Mouse (Mus musculus) left cerebral cortex, postnatal 14 days (tissue): ENCODE measurements around the gene Brox. TPM values are rescaled to one million over a fixed set of nuclear protein-coding genes. Genes with fewer than 3 reads are reported as not detected.

Experiments
- DNase-seq, 2 experiments: peaks; one replicate each; pipeline ENCODE4 v3.0.0; 2021 to 2022; ENCODE audit warnings: low spot score in 2 of 2, mixed read lengths in 1 of 2
- intact Hi-C: fragments of 180-260 bp; cut with DNase I; formaldehyde crosslinking; loops from one replicate; pipeline ENCODE4 v1.15.1; 2025
- total RNA-seq, 2 experiments: library from RNA; stranded (reverse); gene quantifications; 2 replicates each; pipeline ENCODE4 v1.2.3; 2021

The Brox gene
- total RNA-seq, 2 experiments from 2014 or later, result 56.3 to 58.6 TPM

DNA sequence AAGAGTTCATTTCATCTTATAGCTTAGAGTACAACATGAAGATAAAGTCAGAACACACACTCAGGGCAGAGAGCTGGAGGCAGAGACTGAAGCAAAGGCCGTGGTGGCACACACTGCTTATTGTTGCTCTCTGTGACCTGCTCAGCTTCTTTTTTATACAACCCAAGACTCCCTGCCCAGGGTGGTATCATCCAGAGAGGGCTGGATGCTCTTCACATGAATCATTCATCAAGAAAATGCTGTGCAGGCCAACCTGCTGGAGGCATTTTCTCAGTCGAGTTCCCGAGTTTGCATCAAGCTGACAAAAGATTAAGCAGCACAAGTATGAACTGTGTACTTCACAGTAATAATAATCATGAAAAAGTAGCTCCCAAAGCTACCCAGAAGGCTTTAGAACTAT, 8.7 kb downstream of the Brox start:
- intact Hi-C loops, result loop anchor here (5.0 kb wide), 1 partner anchor 44 kb away; no protein-coding TSS in a partner anchor
- DNase-seq, result no peak

GRCm38 (mm10) chr1:183275763-183276162, 21.3 kb downstream of the Brox start:
- intact Hi-C loops, result no loop called here
- no peak for DNase-seq

- no peak for DNase-seq
- intact Hi-C loops, result no loop called here
Measured at GRCm38 (mm10) chr1:183274385-183274784, 22.7 kb downstream of the Brox start.

DNA sequence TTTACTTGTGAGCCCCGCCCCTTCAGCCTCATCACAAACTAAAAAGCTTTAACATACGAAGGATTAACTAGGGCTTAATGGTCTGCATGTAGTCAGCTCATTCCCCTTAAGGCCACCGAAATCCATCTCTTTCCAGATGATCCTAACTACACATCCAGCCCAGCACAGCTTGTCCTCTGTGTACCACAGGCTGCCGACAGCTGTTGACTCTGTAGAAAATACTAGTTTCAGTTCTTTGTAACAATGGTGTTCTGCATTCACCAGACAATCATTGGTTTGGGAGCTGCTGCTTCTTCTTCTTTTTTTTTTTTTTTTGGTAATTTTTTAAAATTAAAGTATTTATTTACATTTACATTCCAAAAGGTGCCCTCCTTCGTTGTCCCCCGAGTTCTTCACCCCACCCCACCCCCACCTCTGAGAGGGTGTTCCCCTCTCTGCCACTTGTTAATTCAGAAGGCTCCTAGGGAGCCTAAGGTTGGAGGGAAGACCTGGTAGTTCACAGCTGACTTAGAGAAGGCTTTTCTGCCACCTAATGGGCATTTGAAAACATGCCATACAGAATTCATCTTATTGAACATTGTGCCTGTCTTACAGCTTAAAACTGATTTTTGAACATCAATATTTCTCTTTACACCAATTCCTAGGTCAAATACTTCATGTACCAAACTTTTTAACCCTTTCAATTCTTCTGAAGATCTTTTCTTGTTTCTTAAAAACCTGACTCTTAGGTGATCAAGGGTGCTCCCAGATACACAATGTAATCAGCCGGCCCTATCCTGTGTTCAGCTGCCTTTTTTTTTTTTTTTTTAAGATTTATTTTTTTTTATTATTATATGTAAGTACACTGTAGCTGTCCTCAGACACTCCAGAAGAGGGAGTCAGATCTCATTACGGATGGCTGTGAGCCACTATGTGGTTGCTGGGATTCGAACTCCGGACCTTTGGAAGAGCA, 23.9 kb downstream of the Brox start:
- peak in 1 of 2 experiments; percentile 22 for DNase-seq
- intact Hi-C loops, result no loop called here

DNA sequence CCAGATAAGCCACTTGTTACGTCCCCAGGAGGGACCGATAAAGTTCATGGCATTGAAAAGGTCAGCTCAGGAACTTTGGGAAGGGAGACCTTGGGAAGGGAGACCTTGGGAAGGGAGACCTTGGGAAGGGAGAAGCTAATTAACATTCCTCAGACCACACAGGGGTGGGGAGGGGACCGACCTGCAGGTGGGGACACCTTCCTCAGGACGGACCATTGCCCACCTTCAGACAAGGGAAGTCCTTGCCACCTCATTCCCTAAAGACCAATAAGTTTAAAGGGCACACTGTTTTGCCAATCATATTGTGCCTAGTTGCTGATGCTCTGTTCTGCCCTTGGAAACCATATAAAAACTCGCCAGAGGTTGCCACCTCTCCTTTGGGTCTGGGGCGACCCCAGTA, 29.4 kb downstream of the Brox start:
- DNase-seq, result no peak
- intact Hi-C loops, result no loop called here

GRCm38 (mm10) chr1:183265921-183266467, 31.1 kb downstream of the Brox start:
- intact Hi-C loops, result no loop called here
- no peak for DNase-seq

- DNase-seq, result no peak
- intact Hi-C loops, result no loop called here
Measured at GRCm38 (mm10) chr1:183264145-183265008, 32.7 kb downstream of the Brox start.

- intact Hi-C loops, result no loop called here
- no peak for DNase-seq
Measured at GRCm38 (mm10) chr1:183252574-183252973, 44.5 kb downstream of the Brox start.

GRCm38 (mm10) chr1:183251818-183252217, 45.3 kb downstream of the Brox start:
- DNase-seq, result no peak

GRCm38 (mm10) chr1:183250612-183251011, 46.5 kb downstream of the Brox start:
- DNase-seq, result no peak
- intact Hi-C loops, result no loop called here

More at GRCm38 (mm10) chr1:183251818-183252217, 45.3 kb downstream of the Brox start:
- intact Hi-C loops, result no loop called here

DNA sequence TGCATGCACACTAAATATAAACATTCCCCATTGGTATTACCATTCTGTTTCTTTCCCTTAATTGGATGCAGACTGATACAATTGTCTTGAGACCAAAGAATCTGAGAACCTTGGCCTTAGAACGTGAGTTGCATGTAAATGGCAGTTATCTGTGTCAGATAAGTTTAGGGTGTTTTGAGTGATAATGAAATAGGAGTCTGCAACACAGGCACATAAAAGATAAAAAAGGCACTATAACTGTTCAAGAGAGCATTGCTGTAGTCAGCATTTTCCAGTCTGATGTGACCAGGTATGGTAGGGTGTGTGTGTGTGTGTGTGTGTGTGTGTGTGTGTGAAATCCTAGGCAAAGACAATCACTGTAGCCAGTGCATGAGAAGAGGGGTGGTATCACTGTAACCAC, 48.9 kb downstream of the Brox start:
- intact Hi-C loops, result no loop called here
- DNase-seq, result no peak

DNA sequence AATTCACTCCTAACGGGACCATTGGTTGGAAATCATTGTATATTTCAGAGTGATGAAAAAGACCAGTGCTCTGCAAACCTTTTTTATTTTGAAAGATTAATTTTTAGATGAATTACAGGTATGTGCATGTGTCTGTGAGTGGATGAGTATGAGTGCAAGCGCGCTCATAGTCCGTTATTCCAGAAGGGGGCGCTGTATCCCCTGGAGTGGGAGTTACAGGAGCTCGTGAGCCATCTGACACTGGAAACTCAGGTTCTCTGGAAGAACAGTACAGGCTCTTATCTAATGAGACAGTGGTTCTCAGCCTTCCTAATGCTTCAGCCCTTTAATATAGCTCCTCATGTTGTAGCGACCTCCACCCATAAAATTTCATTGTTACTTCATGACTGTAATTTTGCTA, 53.8 kb downstream of the Brox start:
- intact Hi-C loops, result no loop called here
- no peak for DNase-seq

- intact Hi-C loops, result loop anchor here (5.0 kb wide), 1 partner anchor 681 kb away; no protein-coding TSS in a partner anchor
Measured at GRCm38 (mm10) chr1:183237901-183238300, 59.2 kb downstream of the Brox start.

DNA sequence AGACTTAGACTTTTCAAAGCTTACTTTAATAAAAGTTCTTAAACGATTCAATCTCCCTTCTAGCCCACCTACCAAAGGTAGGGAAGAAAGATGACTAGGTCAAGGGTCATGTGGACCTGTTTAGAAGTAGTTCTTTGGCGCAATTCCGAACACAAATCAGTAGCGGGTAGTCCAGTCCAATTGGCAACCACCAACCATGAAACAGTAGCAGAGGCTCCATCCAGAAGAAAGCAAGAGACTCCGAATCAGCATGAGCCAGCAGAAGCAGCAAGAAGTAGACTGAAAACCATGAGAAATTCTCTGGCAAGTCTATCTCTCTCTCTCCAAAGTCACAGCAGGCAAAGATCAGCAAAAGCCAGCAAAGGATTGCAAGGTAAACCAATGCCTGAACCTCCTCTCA, 60.6 kb downstream of the Brox start:
- intact Hi-C loops, result loop anchor here (5.0 kb wide), 1 partner anchor 679 kb away; no protein-coding TSS in a partner anchor
- no peak for DNase-seq

More at GRCm38 (mm10) chr1:183237901-183238300, 59.2 kb downstream of the Brox start:
- peak; percentile 47 to 60 for DNase-seq

- intact Hi-C loops, result no loop called here
Measured at GRCm38 (mm10) chr1:183233679-183234174, 63.3 kb downstream of the Brox start.

DNA sequence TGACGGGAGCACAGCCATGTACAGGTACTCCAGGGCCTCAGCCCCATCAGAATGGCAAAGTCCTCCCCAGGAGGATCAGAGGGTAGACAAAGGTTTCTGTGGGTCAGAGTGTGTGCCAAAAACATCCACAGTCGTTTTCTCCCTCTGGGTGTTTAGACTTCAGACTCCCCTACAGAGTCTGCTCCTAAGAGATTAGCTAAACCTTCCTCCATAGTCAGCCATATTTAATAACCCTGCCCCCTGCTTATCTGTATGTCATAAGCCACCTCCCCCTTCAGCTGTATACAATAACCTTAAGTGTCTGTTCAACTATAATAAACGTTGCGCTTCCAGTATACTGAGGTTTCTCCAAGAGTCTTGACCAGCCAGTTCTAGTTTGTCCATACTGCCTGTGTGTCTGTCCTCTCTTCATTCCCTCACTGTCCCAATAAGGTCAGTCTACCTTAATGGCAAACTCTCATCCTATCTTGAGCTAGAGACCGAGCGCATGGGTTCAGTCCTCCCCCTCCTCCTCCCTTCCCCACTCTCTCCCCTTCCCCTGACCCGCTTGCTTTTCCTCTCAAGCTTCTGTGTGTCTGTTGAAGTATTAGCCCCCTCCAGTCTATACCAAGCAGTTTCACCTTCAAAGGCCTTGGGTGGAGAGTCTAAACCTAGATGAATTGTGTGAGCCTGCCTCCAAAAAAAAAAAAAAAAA, 63.9 kb downstream of the Brox start:
- DNase-seq, result no peak
- intact Hi-C loops, result no loop called here

More at GRCm38 (mm10) chr1:183233679-183234174, 63.3 kb downstream of the Brox start:
- no peak for DNase-seq

DNA sequence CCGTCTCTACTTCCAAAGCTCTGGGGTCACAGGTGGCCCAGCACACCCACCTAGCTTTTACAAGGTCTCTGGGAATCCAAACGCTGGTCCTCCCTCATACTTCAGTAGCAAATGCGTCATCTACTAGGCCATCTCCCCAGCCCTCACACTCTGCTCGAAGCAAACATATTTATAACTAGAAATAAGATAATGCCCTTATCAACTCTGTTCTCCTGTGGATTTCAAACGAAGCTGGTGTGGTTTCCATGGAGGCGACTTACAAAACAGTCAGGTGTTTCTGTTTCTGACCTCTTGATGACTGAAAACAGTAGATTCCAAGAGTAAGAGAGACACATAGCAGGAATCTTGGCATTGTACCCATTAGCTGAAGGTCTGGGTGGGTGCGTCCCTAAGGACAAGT, 69.6 kb downstream of the Brox start:
- intact Hi-C loops, result no loop called here
- no peak for DNase-seq
